Comparison of ENCODE assay signal across 8 mouse cellular contexts in the genomic region with DNA sequence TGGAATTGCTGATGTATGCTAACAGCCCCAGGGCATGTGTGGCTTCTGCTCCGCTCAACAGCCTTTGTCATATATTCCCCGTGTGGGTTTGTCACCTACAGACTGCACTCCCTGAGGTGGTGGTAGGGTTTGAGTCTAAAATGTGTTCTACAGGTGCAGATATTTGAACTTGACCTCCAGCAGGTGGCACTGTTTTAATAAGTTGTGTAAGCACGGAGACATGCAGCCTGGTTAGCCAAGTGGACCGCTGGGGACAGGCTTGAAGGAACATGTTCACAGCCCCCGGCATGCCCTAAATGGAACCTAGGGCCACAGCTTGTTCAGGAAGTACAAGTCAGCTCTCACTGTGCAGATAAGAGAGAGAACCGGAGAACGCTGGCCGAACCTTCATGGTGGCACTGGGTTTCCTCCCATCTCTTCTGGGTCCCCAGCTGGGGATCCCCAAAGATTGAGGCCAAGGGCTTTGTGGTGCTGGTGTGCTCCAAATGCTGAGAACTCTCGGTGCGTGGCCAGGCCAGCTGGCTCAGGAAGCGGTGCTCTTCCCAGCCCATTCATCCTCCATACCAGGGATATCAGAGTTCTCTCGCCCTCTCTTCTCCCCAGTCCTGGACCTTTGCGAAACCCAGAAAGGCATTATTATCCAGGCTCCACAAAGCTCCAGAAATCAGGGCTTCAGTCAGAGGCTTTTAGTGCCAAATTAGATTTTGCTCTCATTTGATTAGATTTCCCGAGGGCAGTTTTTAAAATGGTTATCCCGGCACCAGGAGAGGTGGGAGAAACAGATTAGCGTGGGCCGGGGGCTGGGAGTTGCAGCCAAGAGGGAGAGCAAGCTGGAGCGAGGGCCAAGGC. TPM values are rescaled to one million over a fixed set of nuclear protein-coding genes. Genes with fewer than 3 reads are reported as not detected.
DNase-seq lines count a peak whose midpoint lies in the region; ATAC-seq and TF ChIP-seq lines count a peak whose summit lies in the region.

No protein-coding gene starts in this region.

- peaks cover 20% of the 10 kb centered on the region; the same call in 1 of the 2 replicates for H3K4me1 ChIP-seq in kidney, embryonic 15.5 days
- H3K4me1 ChIP-seq in ES-E14 (ENCODE audit: control insufficient read depth in 2 of 2, insufficient read depth in 2 of 2, low read length in 2 of 2, poor library complexity in 1 of 2) = no peaks in the 10 kb centered on the region; a peak in 2 of 4 replicates
- H3K4me1 ChIP-seq in embryonic facial prominence, embryonic 11.5 days (ENCODE audit: control insufficient read depth, insufficient read depth, low read length) = no peaks in the 10 kb centered on the region
- no peaks in the 10 kb centered on the region for H3K4me1 ChIP-seq in kidney, embryonic 14.5 days (ENCODE audit: control insufficient read depth, insufficient read depth, low read length)

- 84% methylated on average over 18 of the region's 18 CpGs for WGBS in kidney, embryonic 15.5 days
- WGBS in embryonic facial prominence, embryonic 11.5 days = 75% methylated on average over 18 of the region's 18 CpGs
- WGBS in kidney, embryonic 14.5 days = 85% methylated on average over 18 of the region's 18 CpGs

- no peak overlapping the region for H3K4me2 ChIP-seq in kidney, embryonic 15.5 days
- H3K4me2 ChIP-seq in embryonic facial prominence, embryonic 11.5 days (ENCODE audit: low read depth, low read length) = no peak overlapping the region
- no peak overlapping the region for H3K4me2 ChIP-seq in kidney, embryonic 14.5 days (replicated peaks; ENCODE audit: low read depth, low read length)

- H3K27me3 ChIP-seq in kidney, embryonic 15.5 days = no peaks in the 10 kb centered on the region
- H3K27me3 ChIP-seq in embryonic facial prominence, embryonic 11.5 days (ENCODE audit: control insufficient read depth, insufficient read depth, low read length) = no peaks in the 10 kb centered on the region
- H3K27me3 ChIP-seq in kidney, embryonic 14.5 days (ENCODE audit: control insufficient read depth, insufficient read depth, low read length) = no peaks in the 10 kb centered on the region

- in situ Hi-C loops in ES-E14 (cut with MboI; ENCODE audit: low sequenced_read_pairs in 2 of 2, unreplicated experiment in 2 of 2) = loop anchor here in 1 of 2 experiments (10.0 kb wide), 1 partner anchor 457 kb away; no protein-coding TSS in a partner anchor

- H3K36me3 ChIP-seq in kidney, embryonic 15.5 days = peaks cover 20% of the 10 kb centered on the region
- H3K36me3 ChIP-seq in ES-E14 (ENCODE audit: control insufficient read depth, insufficient read depth, low read length, poor library complexity, severe bottlenecking) = peaks cover 22% of the 10 kb centered on the region
- H3K36me3 ChIP-seq in embryonic facial prominence, embryonic 11.5 days (replicated peaks; ENCODE audit: control insufficient read depth, insufficient read depth, low read depth, low read length) = peaks cover 23% of the 10 kb centered on the region
- peaks cover 11% of the 10 kb centered on the region; the same call in 1 of the 2 replicates for H3K36me3 ChIP-seq in kidney, embryonic 14.5 days (ENCODE audit: control insufficient read depth, insufficient read depth, low read length)

- no peaks in the 10 kb centered on the region for H3K9me3 ChIP-seq in kidney, embryonic 15.5 days (replicated peaks)
- no peaks in the 10 kb centered on the region for H3K9me3 ChIP-seq in ES-E14 (ENCODE audit: control insufficient read depth, insufficient read depth, low read depth, low read length)
- H3K9me3 ChIP-seq in embryonic facial prominence, embryonic 11.5 days (replicated peaks; ENCODE audit: control insufficient read depth, low read length) = no peaks in the 10 kb centered on the region
- no peaks in the 10 kb centered on the region for H3K9me3 ChIP-seq in kidney, embryonic 14.5 days (ENCODE audit: control insufficient read depth, low read length)

- peak; percentile 51 for DNase-seq in kidney, adult 18-20 months
- peak; percentile 63 for DNase-seq in ES-E14 (ENCODE audit: low read depth, low spot score)
- DNase-seq in embryonic facial prominence, embryonic 11.5 days (ENCODE audit: low spot score) = peak; percentile 65
- DNase-seq in naive thymus-derived CD4-positive, alpha-beta T cell, adult 2 months (ENCODE audit: low read depth) = peak; percentile 51
- no peak for DNase-seq in layer of hippocampus, postnatal 25 days (ENCODE audit: extremely low spot score in 1 of 2, low spot score in 1 of 2)
- no peak for DNase-seq in urinary bladder, postnatal 25 days (ENCODE audit: low spot score)

- H3K4me3 ChIP-seq in kidney, embryonic 15.5 days (replicated peaks) = no peak overlapping the region
- H3K4me3 ChIP-seq in ES-E14 (ENCODE audit: insufficient read depth in 1 of 2, low read depth in 1 of 2, low read length in 2 of 2, poor library complexity in 1 of 2, severe bottlenecking in 1 of 2) = no peak overlapping the region
- no peak overlapping the region for H3K4me3 ChIP-seq in embryonic facial prominence, embryonic 11.5 days (ENCODE audit: low read depth, low read length)
- H3K4me3 ChIP-seq in kidney, embryonic 14.5 days (ENCODE audit: low read length) = no peak overlapping the region

- H3K9ac ChIP-seq in kidney, embryonic 15.5 days = no peak overlapping the region
- H3K9ac ChIP-seq in ES-E14 (ENCODE audit: insufficient read depth, low read depth, low read length, poor library complexity, severe bottlenecking) = no peak overlapping the region
- no peak overlapping the region for H3K9ac ChIP-seq in embryonic facial prominence, embryonic 11.5 days (replicated peaks; ENCODE audit: low read length)
- no peak overlapping the region for H3K9ac ChIP-seq in kidney, embryonic 14.5 days (ENCODE audit: low read depth, low read length)

- no peak overlapping the region for H3K27ac ChIP-seq in kidney, embryonic 15.5 days
- H3K27ac ChIP-seq in ES-E14 (ENCODE audit: insufficient read depth, low read depth, low read length, poor library complexity, severe bottlenecking) = no peak overlapping the region
- no peak overlapping the region for H3K27ac ChIP-seq in embryonic facial prominence, embryonic 11.5 days (replicated peaks; ENCODE audit: low read depth, low read length)
- H3K27ac ChIP-seq in kidney, embryonic 14.5 days (ENCODE audit: low read depth, low read length) = peak overlapping the region; percentile 6; the same call in 1 of the 2 replicates

- no peak for ATAC-seq in kidney, embryonic 15.5 days (replicated peaks; ENCODE audit: low FRiP score)
- ATAC-seq in embryonic facial prominence, embryonic 11.5 days (replicated peaks; ENCODE audit: insufficient number of reproducible peaks, low FRiP score, low TSS enrichment, low read depth) = no peak
- peak; percentile 32; the same call in 1 of the 2 replicates for ATAC-seq in kidney, embryonic 14.5 days (ENCODE audit: low FRiP score, low TSS enrichment)

TF ChIP-seq in ES-E14, 5 proteins besides CTCF, POLR2A, EP300 and RAD21:
- TF ChIP-seq ZC3H11A (IDR thresholded peaks at IDR 0.05; ENCODE audit: borderline replicate concordance, low read depth, low read length) (peak; percentile 22; the same call in 1 of the 2 replicates), CHD2 (IDR thresholded peaks at IDR 0.05; ENCODE audit: low read depth, low read length) (no peak)

RNA-seq across cellular contexts. Expression of a gene that starts 57.8 kb away (rescaled TPM):
- 61.0 and 65.3 TPM in 2 replicates for polyA plus RNA-seq in kidney, embryonic 15.5 days (2015; fragmentation: Nextera tagmentation; extraction: Ambion mirVana)
- total RNA-seq in ES-E14 (2012; rRNA removed) = 102 and 164 TPM in 2 replicates
- 166 and 168 TPM in 2 replicates for polyA plus RNA-seq in embryonic facial prominence, embryonic 11.5 days (2014; fragmentation: Nextera tagmentation; extraction: Ambion mirVana)
- polyA plus RNA-seq in kidney, embryonic 14.5 days (2014; fragmentation: Nextera tagmentation; extraction: Ambion mirVana) = 69.3 and 80.4 TPM in 2 replicates
- 100 to 1,000 TPM; 127 to 137 TPM for total RNA-seq in layer of hippocampus, postnatal 25 days (2021)

Comparison
In these comparisons a context has a peak if more than half of its experiments do, and no peak if none do; other contexts are left out.
1. DNase-seq: peak in kidney, adult 18-20 months (single experiment), ES-E14 (single experiment), embryonic facial prominence, embryonic 11.5 days (single experiment) and naive thymus-derived CD4-positive, alpha-beta T cell, adult 2 months (single experiment); none in layer of hippocampus, postnatal 25 days (0 of 2) and urinary bladder, postnatal 25 days (single experiment).